Mouse (Mus musculus) embryonic facial prominence, embryonic 12.5 days (tissue): ENCODE results near the gene Pex5l. TPM values are rescaled to one million over a fixed set of nuclear protein-coding genes. Genes with fewer than 3 reads are reported as not detected.

Experiments
- ATAC-seq: fragments of 200-750 bp; cut with Nextera tagmentation; 2 replicates; pipeline ENCODE4 v1.8.0; 2017; ENCODE audit not compliant: insufficient number of reproducible peaks, insufficient read depth, low FRiP score, low TSS enrichment
- H3K27ac ChIP-seq: fragments of 300-500 bp; sonication (generic); 2 replicates; pipeline ENCODE4 v1.5.1; 2016; ENCODE audit warnings: mild to moderate bottlenecking
- H3K27me3 ChIP-seq: fragments of 300-500 bp; sonication (generic); 2 replicates; pipeline ENCODE4 v1.6.1; 2016; ENCODE audit warnings: mild to moderate bottlenecking, moderate library complexity
- H3K36me3 ChIP-seq: fragments of 300-500 bp; sonication (generic); 2 replicates; pipeline ENCODE4 v1.6.1; 2016; ENCODE audit warnings: mild to moderate bottlenecking
- H3K4me1 ChIP-seq: fragments of 300-500 bp; sonication (generic); 2 replicates; pipeline ENCODE4 v1.6.1; 2016
- H3K4me2 ChIP-seq: fragments of 300-500 bp; sonication (generic); replicated peaks from 2 replicates; pipeline ENCODE4 v1.6.1; 2016; ENCODE audit warnings: mild to moderate bottlenecking, moderate library complexity
- H3K4me3 ChIP-seq: fragments of 300-500 bp; sonication (generic); 2 replicates; pipeline ENCODE4 v1.5.1; 2016; ENCODE audit warnings: mild to moderate bottlenecking
- H3K9ac ChIP-seq: fragments of 300-500 bp; sonication (generic); 2 replicates; pipeline ENCODE4 v1.6.1; 2016; ENCODE audit warnings: mild to moderate bottlenecking, moderate library complexity
- H3K9me3 ChIP-seq: fragments of 300-500 bp; sonication (generic); 2 replicates; pipeline ENCODE4 v1.6.1; 2016; ENCODE audit warnings: mild to moderate bottlenecking, moderate library complexity
- WGBS: fragments of 180-500 bp; shearing (Covaris S2); methylation state at CpG from one replicate; pipeline ENCODE4 v1.1.7; 2016; 5-methylcytosine and 5-hydroxymethylcytosine counted together
- polyA plus RNA-seq: library from polyadenylated mRNA; unstranded; fragments of >200 nt; fragmentation: Nextera tagmentation; extraction: Ambion mirVana; gene quantifications from 2 replicates; pipeline ENCODE4 v1.2.1, GENCODE M21; 2016

The Pex5l gene
- polyA plus RNA-seq, 1 experiment from 2014 or later, result 1.9 TPM

- no peak overlapping the region for H3K4me3 ChIP-seq
- H3K9ac ChIP-seq, result no peak overlapping the region
- ATAC-seq, result no peak
- H3K4me2 ChIP-seq, result no peak overlapping the region
- no peaks in the 10 kb centered on the region for H3K4me1 ChIP-seq
- H3K27ac ChIP-seq, result no peak overlapping the region
- no peaks in the 10 kb centered on the region for H3K36me3 ChIP-seq
- 62% methylated on average over 2 of the region's 2 CpGs for WGBS
- no peaks in the 10 kb centered on the region for H3K9me3 ChIP-seq
- no peaks in the 10 kb centered on the region for H3K27me3 ChIP-seq
Measured at GRCm38 (mm10) chr3:33061428-33061827, 81.6 kb downstream of the Pex5l start.

- no peak overlapping the region for H3K4me3 ChIP-seq
- H3K9me3 ChIP-seq, result no peaks in the 10 kb centered on the region
- no peaks in the 10 kb centered on the region for H3K27me3 ChIP-seq
- H3K36me3 ChIP-seq, result no peaks in the 10 kb centered on the region
- no peak overlapping the region for H3K27ac ChIP-seq
- H3K4me2 ChIP-seq, result no peak overlapping the region
- no peaks in the 10 kb centered on the region for H3K4me1 ChIP-seq
- H3K9ac ChIP-seq, result no peak overlapping the region
- no peak for ATAC-seq
- WGBS, result 89% methylated on average over 4 of the region's 4 CpGs
Measured at GRCm38 (mm10) chr3:33061016-33061415, 82.0 kb downstream of the Pex5l start.

DNA sequence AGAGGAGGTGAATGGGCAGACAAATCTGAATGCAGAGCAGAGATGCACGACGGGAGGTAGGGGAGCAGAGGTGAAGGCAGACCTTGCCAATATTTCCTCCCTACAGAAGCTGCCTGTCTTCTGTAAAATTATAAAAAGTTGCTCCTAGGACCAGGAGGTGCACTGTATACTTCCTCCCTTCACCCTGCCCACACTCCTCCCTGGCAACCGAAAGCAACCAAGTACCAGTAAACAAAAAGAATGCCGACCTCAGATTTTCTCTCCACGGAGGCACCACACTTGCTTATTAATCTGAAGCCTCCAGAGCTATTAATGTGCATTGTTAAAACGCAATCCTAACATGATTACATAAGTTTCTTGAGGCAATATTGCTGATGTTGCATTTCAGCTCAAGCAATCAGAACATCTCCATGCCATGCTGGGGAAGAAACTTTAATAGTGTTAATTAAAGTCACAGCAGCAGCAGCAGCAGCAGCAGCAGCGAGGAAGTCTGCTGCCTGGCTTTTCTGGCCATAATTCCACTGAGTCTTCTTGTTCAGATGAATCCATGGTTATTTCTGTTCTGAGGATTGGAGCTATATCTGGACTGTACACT, 82.6 kb downstream of the Pex5l start:
- Histone ChIP-seq H3K9me3 (no peaks in the 10 kb centered on the region), H3K4me1 (no peaks in the 10 kb centered on the region), H3K9ac (no peak overlapping the region), H3K27ac (no peak overlapping the region), H3K27me3 (no peaks in the 10 kb centered on the region), H3K4me2 (no peak overlapping the region), H3K4me3 (no peak overlapping the region), H3K36me3 (no peaks in the 10 kb centered on the region)
- ATAC-seq, result no peak
- WGBS, result 52% methylated on average over 7 of the region's 7 CpGs

DNA sequence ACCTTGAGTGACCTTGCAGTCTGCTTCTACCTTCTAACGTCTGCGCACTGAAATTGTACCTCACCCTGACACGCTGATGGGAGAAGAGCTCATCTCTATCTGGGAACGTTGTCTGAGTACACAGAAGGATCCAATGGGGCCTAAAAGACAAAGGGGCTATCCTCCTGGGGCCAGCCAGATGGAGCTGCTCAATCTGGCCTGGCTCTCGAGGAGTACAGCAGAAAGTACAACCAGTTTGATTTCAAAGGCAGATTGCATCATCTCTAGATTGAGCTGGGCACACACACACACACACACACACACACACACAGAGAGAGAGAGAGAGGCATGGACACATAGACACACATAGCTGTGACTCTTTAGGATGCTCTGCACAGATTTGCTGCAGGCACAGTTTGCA, 94.7 kb downstream of the Pex5l start:
- WGBS, result 63% methylated on average over 5 of the region's 5 CpGs

DNA sequence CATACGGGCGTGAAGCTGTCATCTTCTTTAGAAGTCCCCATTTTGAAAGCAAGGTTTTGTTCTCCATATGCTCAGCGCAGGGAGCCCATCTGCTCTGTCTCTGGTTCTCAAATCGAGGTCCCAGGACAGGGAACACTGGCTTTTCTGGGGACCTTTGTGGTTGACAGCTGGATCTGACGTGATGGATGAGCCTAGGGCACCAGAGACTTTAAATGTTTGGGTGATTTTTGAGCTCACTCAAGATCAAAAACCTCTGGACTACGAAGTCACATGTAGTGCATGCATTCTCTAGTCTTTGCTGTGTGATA, 98.3 kb downstream of the Pex5l start:
- no peaks in the 10 kb centered on the region for H3K36me3 ChIP-seq
- H3K9me3 ChIP-seq, result no peaks in the 10 kb centered on the region
- no peak overlapping the region for H3K9ac ChIP-seq
- no peak overlapping the region for H3K4me3 ChIP-seq
- no peak overlapping the region for H3K4me2 ChIP-seq
- no peaks in the 10 kb centered on the region for H3K4me1 ChIP-seq
- no peaks in the 10 kb centered on the region for H3K27me3 ChIP-seq
- ATAC-seq, result no peak
- 79% methylated on average over 6 of the region's 6 CpGs for WGBS
- no peak overlapping the region for H3K27ac ChIP-seq

More for the DNA sequence above, 94.7 kb downstream of the Pex5l start:
- no peak for ATAC-seq
- Histone ChIP-seq H3K4me3 (no peak overlapping the region), H3K9me3 (no peaks in the 10 kb centered on the region), H3K27me3 (no peaks in the 10 kb centered on the region), H3K27ac (no peak overlapping the region), H3K4me2 (no peak overlapping the region), H3K4me1 (no peaks in the 10 kb centered on the region), H3K9ac (no peak overlapping the region), H3K36me3 (no peaks in the 10 kb centered on the region)

DNA sequence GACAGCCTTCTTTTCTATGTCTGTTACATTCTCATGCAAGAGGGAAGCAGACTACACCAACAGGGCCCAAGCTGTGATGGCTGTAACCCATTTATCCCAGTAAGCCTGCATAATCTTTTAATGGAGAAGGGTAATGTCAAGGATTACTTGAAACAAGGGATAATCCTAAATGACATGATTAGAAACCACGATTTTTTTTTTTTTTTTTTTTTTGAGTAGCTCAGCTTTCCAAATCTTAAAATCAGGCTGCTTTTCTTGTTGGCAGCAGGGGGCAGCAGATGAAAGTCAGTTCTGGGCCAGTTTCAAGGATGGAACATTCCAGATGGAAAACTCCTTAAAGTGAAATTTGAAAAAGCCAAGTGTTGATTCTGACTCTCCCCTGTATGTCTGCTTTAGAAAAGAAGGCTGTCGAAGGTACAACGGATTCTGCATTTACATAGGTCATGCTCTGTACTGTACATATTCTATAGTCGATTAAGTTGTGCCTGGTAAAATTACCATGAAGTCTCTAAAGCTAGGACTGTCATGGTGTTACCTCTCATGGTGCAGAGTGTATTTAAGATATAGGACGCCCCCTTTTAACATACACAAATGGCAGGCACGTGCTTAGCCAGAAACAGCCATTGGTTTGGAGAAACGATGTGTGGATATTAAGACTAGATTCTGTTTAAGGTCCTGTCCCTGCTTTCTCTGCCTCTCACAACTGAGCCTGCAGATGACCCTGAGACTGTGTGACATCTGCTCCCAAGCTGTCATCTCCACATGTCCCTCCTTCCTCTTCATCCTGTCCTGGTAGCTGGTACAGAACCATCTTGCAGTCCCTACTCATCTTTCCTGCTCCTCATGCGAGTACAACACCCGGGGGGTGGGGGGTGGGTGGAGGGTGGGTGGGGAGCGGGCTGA, 98.9 kb downstream of the Pex5l start:
- Histone ChIP-seq H3K27me3 (no peaks in the 10 kb centered on the region), H3K36me3 (no peaks in the 10 kb centered on the region), H3K9me3 (no peaks in the 10 kb centered on the region), H3K27ac (no peak overlapping the region), H3K9ac (no peak overlapping the region), H3K4me2 (no peak overlapping the region), H3K4me3 (no peak overlapping the region), H3K4me1 (no peaks in the 10 kb centered on the region)
- WGBS, result 69% methylated on average over 10 of the region's 10 CpGs
- ATAC-seq, result no peak; the same call in 1 of the 2 replicates

DNA sequence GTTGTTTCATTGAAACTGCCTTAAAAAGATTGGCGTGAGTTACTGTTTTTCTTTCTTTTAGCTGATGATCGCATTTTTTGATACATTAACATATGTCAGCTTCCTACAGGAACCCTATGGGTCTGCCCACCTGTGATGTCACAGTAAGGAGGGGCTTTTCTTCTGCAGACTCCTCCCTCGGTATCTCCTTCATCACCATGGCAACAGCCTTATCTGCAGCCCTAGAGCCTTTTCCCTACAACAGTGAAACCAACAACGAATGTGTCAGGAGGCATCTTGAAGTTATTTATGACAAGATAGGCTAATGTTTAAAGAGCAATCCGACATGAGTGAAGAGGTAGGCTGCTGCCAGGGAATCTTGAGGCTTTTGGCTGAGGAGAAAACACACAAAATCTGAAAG, 118.5 kb downstream of the Pex5l start:
- Histone ChIP-seq H3K27me3 (no peaks in the 10 kb centered on the region), H3K4me3 (no peak overlapping the region)
- 69% methylated on average over 5 of the region's 5 CpGs for WGBS

GRCm38 (mm10) chr3:33003901-33004300, 139.1 kb downstream of the Pex5l start:
- Histone ChIP-seq H3K4me3 (no peak overlapping the region), H3K27ac (no peak overlapping the region), H3K9ac (no peak overlapping the region), H3K4me1 (no peaks in the 10 kb centered on the region), H3K27me3 (no peaks in the 10 kb centered on the region), H3K9me3 (no peaks in the 10 kb centered on the region), H3K4me2 (no peak overlapping the region), H3K36me3 (no peaks in the 10 kb centered on the region)
- 84% methylated on average over 4 of the region's 4 CpGs for WGBS
- no peak for ATAC-seq

More for the DNA sequence above, 118.5 kb downstream of the Pex5l start:
- Histone ChIP-seq H3K27ac (no peak overlapping the region), H3K4me2 (no peak overlapping the region), H3K4me1 (no peaks in the 10 kb centered on the region), H3K9ac (no peak overlapping the region), H3K36me3 (no peaks in the 10 kb centered on the region), H3K9me3 (no peaks in the 10 kb centered on the region)
- no peak for ATAC-seq

- H3K4me3 ChIP-seq, result no peak overlapping the region
- no peak for ATAC-seq
- no peaks in the 10 kb centered on the region for H3K36me3 ChIP-seq
- no peaks in the 10 kb centered on the region for H3K27me3 ChIP-seq
- H3K4me1 ChIP-seq, result no peaks in the 10 kb centered on the region
- 69% methylated on average over 3 of the region's 3 CpGs for WGBS
- H3K4me2 ChIP-seq, result no peak overlapping the region
- no peak overlapping the region for H3K27ac ChIP-seq
- no peak overlapping the region for H3K9ac ChIP-seq
- no peaks in the 10 kb centered on the region for H3K9me3 ChIP-seq
Measured at GRCm38 (mm10) chr3:33001769-33002168, 141.3 kb downstream of the Pex5l start.

GRCm38 (mm10) chr3:33000383-33001015, 142.5 kb downstream of the Pex5l start:
- WGBS, result 90% methylated on average over 8 of the region's 8 CpGs
- no peak for ATAC-seq
- no peak overlapping the region for H3K4me3 ChIP-seq
- no peaks in the 10 kb centered on the region for H3K4me1 ChIP-seq
- no peaks in the 10 kb centered on the region for H3K9me3 ChIP-seq
- no peak overlapping the region for H3K27ac ChIP-seq
- H3K36me3 ChIP-seq, result no peaks in the 10 kb centered on the region
- H3K9ac ChIP-seq, result no peak overlapping the region
- no peak overlapping the region for H3K4me2 ChIP-seq
- H3K27me3 ChIP-seq, result no peaks in the 10 kb centered on the region

DNA sequence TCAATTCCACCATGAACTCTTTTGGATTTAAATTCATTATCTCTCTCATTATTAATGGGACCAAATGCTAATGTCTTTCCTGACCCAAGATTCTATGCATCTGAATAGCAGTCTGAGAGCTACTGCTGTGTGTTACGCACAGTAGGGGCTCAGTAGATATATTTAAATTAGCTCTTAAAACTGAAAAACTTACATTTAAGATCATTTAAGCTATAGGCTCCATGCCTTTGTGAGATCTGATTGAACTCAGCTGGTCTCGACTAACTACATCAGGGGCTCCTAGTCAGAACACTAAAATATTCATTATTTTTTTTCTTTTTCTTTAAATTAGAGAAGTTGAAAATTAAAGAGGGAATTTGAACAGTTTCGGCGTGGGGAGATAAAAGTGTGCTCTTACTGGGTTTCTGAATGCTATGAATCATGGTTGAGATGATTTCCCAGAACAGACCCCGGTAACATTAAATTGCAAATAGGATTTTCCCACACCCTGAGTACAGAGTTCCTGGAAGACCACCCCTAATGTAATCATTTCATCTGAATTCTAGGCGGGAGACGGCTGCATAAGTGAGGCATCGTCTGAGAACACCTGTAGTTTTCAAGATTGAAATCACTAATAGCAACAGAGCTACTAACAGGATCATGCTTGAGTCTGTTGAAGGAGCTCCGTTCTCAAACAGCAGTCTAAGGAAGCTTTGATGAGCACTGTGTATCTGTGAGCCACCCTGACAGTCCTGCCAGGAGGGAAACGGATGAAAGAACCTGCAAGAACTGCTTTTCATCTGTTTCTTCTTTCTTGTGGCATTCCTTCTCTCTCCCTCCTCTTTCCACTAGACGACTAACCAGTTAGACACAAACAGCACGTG, 151.1 kb downstream of the Pex5l start:
- no peaks in the 10 kb centered on the region for H3K36me3 ChIP-seq
- H3K4me3 ChIP-seq, result no peak overlapping the region
- no peak for ATAC-seq
- 72% methylated on average over 12 of the region's 12 CpGs for WGBS
- no peaks in the 10 kb centered on the region for H3K9me3 ChIP-seq
- H3K4me2 ChIP-seq, result no peak overlapping the region
- H3K9ac ChIP-seq, result no peak overlapping the region
- H3K4me1 ChIP-seq, result no peaks in the 10 kb centered on the region
- H3K27ac ChIP-seq, result no peak overlapping the region
- no peaks in the 10 kb centered on the region for H3K27me3 ChIP-seq
